Mouse (Mus musculus): ENCODE results near the gene Ptgs2. TPM values are rescaled to one million over a fixed set of nuclear protein-coding genes. Genes with fewer than 3 reads are reported as not detected.

Ptgs2 gene
- polyA plus RNA-seq, 1 experiment from 2014 or later = 0.43 TPM

- no peaks in the 10 kb centered on the region for H3K36me3 ChIP-seq (replicated peaks; ENCODE audit: control insufficient read depth, insufficient read depth, low read depth, low read length)
- no peaks in the 10 kb centered on the region for H3K4me1 ChIP-seq (ENCODE audit: control insufficient read depth, insufficient read depth, low read length)
- H3K4me2 ChIP-seq (ENCODE audit: low read depth, low read length) = no peak overlapping the region
- no peaks in the 10 kb centered on the region for H3K9me3 ChIP-seq (replicated peaks; ENCODE audit: control insufficient read depth, low read length)
- WGBS = 65% methylated on average over 1 of the region's 1 CpGs
- H3K27me3 ChIP-seq (ENCODE audit: control insufficient read depth, insufficient read depth, low read length) = no peaks in the 10 kb centered on the region; the same call in 1 of the 2 replicates
- H3K4me3 ChIP-seq (ENCODE audit: low read depth, low read length) = no peak overlapping the region
- ATAC-seq (replicated peaks; ENCODE audit: insufficient number of reproducible peaks, low FRiP score, low TSS enrichment, low read depth) (no peak), DNase-seq (ENCODE audit: low spot score) (no peak)
- H3K27ac ChIP-seq (replicated peaks; ENCODE audit: low read depth, low read length) = no peak overlapping the region
- no peak overlapping the region for H3K9ac ChIP-seq (replicated peaks; ENCODE audit: low read length)
Observed at GRCm38 (mm10) chr1:150097721-150098120, 2.1 kb upstream of the Ptgs2 start.

DNA sequence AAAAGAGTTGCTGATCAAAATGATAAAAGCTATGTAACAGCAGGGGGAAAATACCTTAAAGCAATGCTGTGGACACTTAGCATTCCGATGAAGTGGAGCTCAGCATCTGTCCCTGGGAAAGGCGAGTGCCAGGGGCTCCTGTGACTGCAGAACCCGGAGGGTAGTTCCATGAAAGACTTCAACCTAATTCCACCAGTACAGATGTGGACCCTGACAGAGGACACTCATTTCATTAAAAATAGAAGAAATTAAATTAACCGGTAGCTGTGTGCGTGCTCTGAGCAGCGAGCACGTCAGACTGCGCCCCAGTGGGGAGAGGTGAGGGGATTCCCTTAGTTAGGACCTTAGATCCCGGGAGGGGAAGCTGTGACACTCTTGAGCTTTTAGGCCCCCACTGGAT, 457 bp upstream of the Ptgs2 start:
- ATAC-seq (replicated peaks; ENCODE audit: insufficient number of reproducible peaks, low FRiP score, low TSS enrichment, low read depth) (peak; percentile 2), DNase-seq (ENCODE audit: low spot score) (peak; percentile 26)
- H3K27me3 ChIP-seq (ENCODE audit: control insufficient read depth, insufficient read depth, low read length) = no peaks in the 10 kb centered on the region; the same call in 1 of the 2 replicates
- H3K36me3 ChIP-seq (replicated peaks; ENCODE audit: control insufficient read depth, insufficient read depth, low read depth, low read length) = no peaks in the 10 kb centered on the region
- no peak overlapping the region for H3K27ac ChIP-seq (replicated peaks; ENCODE audit: low read depth, low read length)
- H3K4me1 ChIP-seq (ENCODE audit: control insufficient read depth, insufficient read depth, low read length) = no peaks in the 10 kb centered on the region
- 2% methylated on average over 9 of the region's 9 CpGs for WGBS
- H3K4me2 ChIP-seq (ENCODE audit: low read depth, low read length) = peak overlapping the region; percentile 89
- peak overlapping the region; percentile 39 for H3K4me3 ChIP-seq (ENCODE audit: low read depth, low read length)
- H3K9me3 ChIP-seq (replicated peaks; ENCODE audit: control insufficient read depth, low read length) = no peaks in the 10 kb centered on the region
- H3K9ac ChIP-seq (replicated peaks; ENCODE audit: low read length) = peak overlapping the region; percentile 57

DNA sequence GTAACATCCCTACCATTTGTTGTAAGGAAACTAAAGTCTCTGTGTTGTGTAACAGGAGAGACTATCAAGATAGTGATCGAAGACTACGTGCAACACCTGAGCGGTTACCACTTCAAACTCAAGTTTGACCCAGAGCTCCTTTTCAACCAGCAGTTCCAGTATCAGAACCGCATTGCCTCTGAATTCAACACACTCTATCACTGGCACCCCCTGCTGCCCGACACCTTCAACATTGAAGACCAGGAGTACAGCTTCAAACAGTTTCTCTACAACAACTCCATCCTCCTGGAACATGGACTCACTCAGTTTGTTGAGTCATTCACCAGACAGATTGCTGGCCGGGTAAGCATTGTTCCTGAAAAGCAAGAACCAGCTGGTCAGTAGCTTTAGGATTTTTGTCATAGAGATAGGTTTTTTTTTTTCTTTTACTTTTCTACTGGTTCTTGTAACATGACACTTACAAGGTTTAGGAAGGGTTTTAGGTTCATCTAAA, 4.4 kb downstream of the Ptgs2 start:
- no peaks in the 10 kb centered on the region for H3K4me1 ChIP-seq (ENCODE audit: control insufficient read depth, insufficient read depth, low read length)
- no peak for DNase-seq (ENCODE audit: low spot score)
- H3K9ac ChIP-seq (replicated peaks; ENCODE audit: low read length) = no peak overlapping the region
- H3K36me3 ChIP-seq (replicated peaks; ENCODE audit: control insufficient read depth, insufficient read depth, low read depth, low read length) = no peaks in the 10 kb centered on the region
- H3K27ac ChIP-seq (replicated peaks; ENCODE audit: low read depth, low read length) = no peak overlapping the region
- no peak overlapping the region for H3K4me3 ChIP-seq (ENCODE audit: low read depth, low read length)
- no peak for ATAC-seq (replicated peaks; ENCODE audit: insufficient number of reproducible peaks, low FRiP score, low TSS enrichment, low read depth)
- no peaks in the 10 kb centered on the region for H3K9me3 ChIP-seq (replicated peaks; ENCODE audit: control insufficient read depth, low read length)
- H3K4me2 ChIP-seq (ENCODE audit: low read depth, low read length) = no peak overlapping the region
- no peaks in the 10 kb centered on the region; the same call in 1 of the 2 replicates for H3K27me3 ChIP-seq (ENCODE audit: control insufficient read depth, insufficient read depth, low read length)
- WGBS = 91% methylated on average over 6 of the region's 6 CpGs

DNA sequence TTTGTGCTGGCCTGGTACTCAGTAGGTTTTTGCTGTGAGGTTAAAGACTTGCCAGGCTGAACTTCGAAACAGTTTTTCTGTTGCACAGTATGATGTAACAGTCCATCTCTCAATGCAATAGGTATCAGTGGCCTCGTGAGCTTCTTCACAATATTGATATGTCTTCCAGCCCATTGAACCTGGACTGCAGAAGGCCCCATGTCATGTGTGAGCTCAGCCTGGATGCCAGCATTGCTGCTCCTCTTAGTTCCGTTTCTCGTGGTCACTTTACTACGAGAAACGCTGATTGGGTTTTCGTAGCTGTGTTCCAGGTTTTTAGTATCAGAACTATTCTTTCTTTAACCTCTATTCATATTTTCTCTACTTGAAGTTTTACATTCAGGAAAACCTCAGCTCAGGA, 6.9 kb downstream of the Ptgs2 start:
- Histone ChIP-seq H3K9ac (replicated peaks; ENCODE audit: low read length) (no peak overlapping the region), H3K27me3 (ENCODE audit: control insufficient read depth, insufficient read depth, low read length) (no peaks in the 10 kb centered on the region), H3K4me1 (ENCODE audit: control insufficient read depth, insufficient read depth, low read length) (no peaks in the 10 kb centered on the region), H3K4me2 (ENCODE audit: low read depth, low read length) (no peak overlapping the region), H3K4me3 (ENCODE audit: low read depth, low read length) (no peak overlapping the region), H3K9me3 (replicated peaks; ENCODE audit: control insufficient read depth, low read length) (no peaks in the 10 kb centered on the region), H3K36me3 (replicated peaks; ENCODE audit: control insufficient read depth, insufficient read depth, low read depth, low read length) (no peaks in the 10 kb centered on the region), H3K27ac (replicated peaks; ENCODE audit: low read depth, low read length) (no peak overlapping the region)
- WGBS = 92% methylated on average over 7 of the region's 7 CpGs
- ATAC-seq (replicated peaks; ENCODE audit: insufficient number of reproducible peaks, low FRiP score, low TSS enrichment, low read depth) = no peak
- DNase-seq (ENCODE audit: low spot score) = no peak

DNA sequence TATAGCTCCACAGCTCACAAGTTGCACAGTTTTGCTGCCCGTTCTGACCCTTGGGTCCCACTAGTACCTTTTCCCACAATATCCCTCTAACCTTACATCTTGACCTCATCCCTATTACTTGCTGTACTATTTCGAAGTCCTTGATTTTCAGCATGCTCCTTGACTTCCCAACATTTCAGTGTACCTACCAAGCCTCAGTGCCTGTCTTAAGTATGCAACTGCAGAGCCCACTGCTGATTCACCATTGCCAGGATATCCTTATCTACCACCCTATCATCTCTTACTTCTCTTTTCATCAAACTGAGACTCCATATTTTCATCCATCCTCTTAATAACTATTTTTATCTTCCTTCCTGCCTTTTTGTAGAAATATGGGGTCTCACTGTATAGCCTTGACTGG, 9.8 kb downstream of the Ptgs2 start:
- Histone ChIP-seq H3K4me1 (ENCODE audit: control insufficient read depth, insufficient read depth, low read length) (no peaks in the 10 kb centered on the region), H3K27ac (replicated peaks; ENCODE audit: low read depth, low read length) (no peak overlapping the region), H3K36me3 (replicated peaks; ENCODE audit: control insufficient read depth, insufficient read depth, low read depth, low read length) (no peaks in the 10 kb centered on the region), H3K4me3 (ENCODE audit: low read depth, low read length) (no peak overlapping the region), H3K27me3 (ENCODE audit: control insufficient read depth, insufficient read depth, low read length) (no peaks in the 10 kb centered on the region), H3K4me2 (ENCODE audit: low read depth, low read length) (no peak overlapping the region), H3K9ac (replicated peaks; ENCODE audit: low read length) (no peak overlapping the region), H3K9me3 (replicated peaks; ENCODE audit: control insufficient read depth, low read length) (no peaks in the 10 kb centered on the region)
- DNase-seq (ENCODE audit: low spot score) (no peak), ATAC-seq (replicated peaks; ENCODE audit: insufficient number of reproducible peaks, low FRiP score, low TSS enrichment, low read depth) (no peak)
- 78% methylated on average over 2 of the region's 2 CpGs for WGBS

DNA sequence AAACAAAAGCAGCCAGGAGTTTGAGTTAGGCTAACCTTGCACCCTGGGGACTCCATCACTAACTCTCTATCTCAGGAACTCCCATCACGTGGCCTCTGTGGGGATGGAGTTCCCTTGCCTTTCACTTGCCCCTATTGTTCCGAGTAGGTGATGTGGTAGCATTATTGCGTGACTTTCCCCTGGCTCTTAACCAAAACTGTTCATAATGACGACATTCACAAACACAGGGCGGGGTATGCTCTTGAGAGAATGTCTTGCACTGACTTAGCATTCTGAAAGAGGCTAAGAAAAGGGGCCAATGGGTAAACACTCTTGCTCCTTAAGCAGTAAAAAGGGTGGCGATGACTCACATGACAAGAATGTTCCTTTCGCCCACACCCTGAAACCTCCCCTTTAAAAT, 15.5 kb downstream of the Ptgs2 start:
- H3K36me3 ChIP-seq (replicated peaks; ENCODE audit: control insufficient read depth, insufficient read depth, low read depth, low read length) = no peaks in the 10 kb centered on the region
- 75% methylated on average over 7 of the region's 7 CpGs for WGBS
- H3K9me3 ChIP-seq (replicated peaks; ENCODE audit: control insufficient read depth, low read length) = no peaks in the 10 kb centered on the region
- H3K27ac ChIP-seq (replicated peaks; ENCODE audit: low read depth, low read length) = no peak overlapping the region
- no peaks in the 10 kb centered on the region for H3K4me1 ChIP-seq (ENCODE audit: control insufficient read depth, insufficient read depth, low read length)
- no peak overlapping the region for H3K4me3 ChIP-seq (ENCODE audit: low read depth, low read length)
- no peak overlapping the region for H3K4me2 ChIP-seq (ENCODE audit: low read depth, low read length)
- ATAC-seq (replicated peaks; ENCODE audit: insufficient number of reproducible peaks, low FRiP score, low TSS enrichment, low read depth) (no peak), DNase-seq (ENCODE audit: low spot score) (no peak)
- H3K9ac ChIP-seq (replicated peaks; ENCODE audit: low read length) = no peak overlapping the region
- H3K27me3 ChIP-seq (ENCODE audit: control insufficient read depth, insufficient read depth, low read length) = no peaks in the 10 kb centered on the region

- Histone ChIP-seq H3K9ac (replicated peaks; ENCODE audit: low read length) (no peak overlapping the region), H3K36me3 (replicated peaks; ENCODE audit: control insufficient read depth, insufficient read depth, low read depth, low read length) (no peaks in the 10 kb centered on the region), H3K27ac (replicated peaks; ENCODE audit: low read depth, low read length) (no peak overlapping the region), H3K27me3 (ENCODE audit: control insufficient read depth, insufficient read depth, low read length) (no peaks in the 10 kb centered on the region), H3K4me1 (ENCODE audit: control insufficient read depth, insufficient read depth, low read length) (no peaks in the 10 kb centered on the region), H3K4me3 (ENCODE audit: low read depth, low read length) (no peak overlapping the region), H3K9me3 (replicated peaks; ENCODE audit: control insufficient read depth, low read length) (no peaks in the 10 kb centered on the region), H3K4me2 (ENCODE audit: low read depth, low read length) (no peak overlapping the region)
- ATAC-seq (replicated peaks; ENCODE audit: insufficient number of reproducible peaks, low FRiP score, low TSS enrichment, low read depth) (no peak), DNase-seq (ENCODE audit: low spot score) (no peak)
- 82% methylated on average over 5 of the region's 5 CpGs for WGBS
Observed at GRCm38 (mm10) chr1:150118352-150118751, 18.5 kb downstream of the Ptgs2 start.

- Histone ChIP-seq H3K27ac (replicated peaks; ENCODE audit: low read depth, low read length) (no peak overlapping the region), H3K9ac (replicated peaks; ENCODE audit: low read length) (no peak overlapping the region), H3K4me3 (ENCODE audit: low read depth, low read length) (no peak overlapping the region), H3K4me1 (ENCODE audit: control insufficient read depth, insufficient read depth, low read length) (no peaks in the 10 kb centered on the region), H3K36me3 (replicated peaks; ENCODE audit: control insufficient read depth, insufficient read depth, low read depth, low read length) (no peaks in the 10 kb centered on the region), H3K27me3 (ENCODE audit: control insufficient read depth, insufficient read depth, low read length) (no peaks in the 10 kb centered on the region), H3K4me2 (ENCODE audit: low read depth, low read length) (no peak overlapping the region), H3K9me3 (replicated peaks; ENCODE audit: control insufficient read depth, low read length) (no peaks in the 10 kb centered on the region)
- WGBS = 74% methylated on average over 2 of the region's 2 CpGs
- ATAC-seq (replicated peaks; ENCODE audit: insufficient number of reproducible peaks, low FRiP score, low TSS enrichment, low read depth) = no peak
- DNase-seq (ENCODE audit: low spot score) = no peak
Observed at GRCm38 (mm10) chr1:150125568-150125967, 25.7 kb downstream of the Ptgs2 start.
